In genomic region chr2:126932897-126933641, GRCm38 (mm10) we compare ENCODE assay signal across 8 mouse cellular contexts. TPM values are rescaled to one million over a fixed set of nuclear protein-coding genes. Genes with fewer than 3 reads are reported as not detected.
DNase-seq lines count a peak whose midpoint lies in the region; ATAC-seq lines count a peak whose summit lies in the region.

Gene Sppl2a (minus strand): TSS chr2:126933235.

- H3K9me3 ChIP-seq in forebrain, embryonic 14.5 days (replicated peaks; ENCODE audit: control insufficient read depth, low read length) = no peaks in the 10 kb centered on the region
- no peaks in the 10 kb centered on the region for H3K9me3 ChIP-seq in neural tube, embryonic 15.5 days (replicated peaks)

- no peaks in the 10 kb centered on the region for H3K36me3 ChIP-seq in forebrain, embryonic 14.5 days (ENCODE audit: control insufficient read depth, insufficient read depth, low read length)
- H3K36me3 ChIP-seq in neural tube, embryonic 15.5 days = no peaks in the 10 kb centered on the region

- no peaks in the 10 kb centered on the region for H3K27me3 ChIP-seq in forebrain, embryonic 14.5 days (replicated peaks; ENCODE audit: control insufficient read depth, insufficient read depth, low read length)
- no peaks in the 10 kb centered on the region for H3K27me3 ChIP-seq in neural tube, embryonic 15.5 days (replicated peaks)

- H3K27ac ChIP-seq in forebrain, embryonic 14.5 days (ENCODE audit: low read depth, low read length) = peak within 1 kb of the TSS; percentile 95
- peak within 1 kb of the TSS; percentile 98 for H3K27ac ChIP-seq in neural tube, embryonic 15.5 days (replicated peaks)

- DNase-seq in ES-CJ7 (ENCODE audit: low read depth, low spot score) = peak; percentile 96
- peak; percentile 87 for DNase-seq in cerebellum, adult 11 months
- DNase-seq in forebrain, embryonic 14.5 days (ENCODE audit: low spot score) = peak; percentile 95
- DNase-seq in heart, postnatal 14 days = peak; percentile 91 to 92
- DNase-seq in layer of hippocampus, adult 11-12 months (ENCODE audit: low spot score) = peak; percentile 89
- DNase-seq in lung, adult 18-20 months = peak; percentile 90 to 93
- DNase-seq in testis, postnatal 14 days (ENCODE audit: low spot score) = peak; percentile 94

- H3K4me3 ChIP-seq in forebrain, embryonic 14.5 days (ENCODE audit: low read depth, low read length) = peak within 1 kb of the TSS; percentile 62
- peak within 1 kb of the TSS; percentile 71 for H3K4me3 ChIP-seq in neural tube, embryonic 15.5 days (replicated peaks)

- WGBS in forebrain, embryonic 14.5 days = under 1% methylated on average over 28 of the region's 35 CpGs
- WGBS in neural tube, embryonic 15.5 days = under 1% methylated on average over 32 of the region's 35 CpGs

- ATAC-seq in forebrain, embryonic 14.5 days = peak; percentile 100
- peak; percentile 100 for ATAC-seq in neural tube, embryonic 15.5 days (ENCODE audit: low FRiP score)

- peak within 1 kb of the TSS; percentile 86 for H3K9ac ChIP-seq in forebrain, embryonic 14.5 days (ENCODE audit: low read length)
- H3K9ac ChIP-seq in neural tube, embryonic 15.5 days (replicated peaks) = peak within 1 kb of the TSS; percentile 89

- peak within 1 kb of the TSS; percentile 71 for H3K4me2 ChIP-seq in forebrain, embryonic 14.5 days (ENCODE audit: low read length)
- peak within 1 kb of the TSS; percentile 70 for H3K4me2 ChIP-seq in neural tube, embryonic 15.5 days

- H3K4me1 ChIP-seq in forebrain, embryonic 14.5 days (ENCODE audit: control insufficient read depth, insufficient read depth, low read length) = peaks cover 6% of the 10 kb centered on the region; the same call in 1 of the 2 replicates
- peaks cover 10% of the 10 kb centered on the region for H3K4me1 ChIP-seq in neural tube, embryonic 15.5 days

- intact Hi-C loops in heart, postnatal 14 days (cut with DNase I) = loop anchor here (1.0 to 2.0 kb wide), 4 partner anchors 16 to 76 kb away; partner anchors contain the start of genes Ap4e1 and Trpm7

RNA-seq across cellular contexts. Expression of gene Sppl2a, which starts in this region (rescaled TPM):
- polyA plus RNA-seq in forebrain, embryonic 14.5 days (2014; fragmentation: Nextera tagmentation; extraction: Ambion mirVana) = 54.5 and 59.9 TPM in 2 replicates
- 10 to 100 TPM; 45.3 to 49.5 TPM for total RNA-seq in heart, postnatal 14 days (2021)
- polyA plus RNA-seq in neural tube, embryonic 15.5 days (2015; fragmentation: Nextera tagmentation; extraction: Ambion mirVana) = 30.7 and 44.1 TPM in 2 replicates

Comparison
In these comparisons a context has a peak if more than half of its experiments do, and no peak if none do; other contexts are left out.
1. Peak in every context shown above with its lines: DNase-seq, ATAC-seq, H3K4me3 ChIP-seq and H3K27ac ChIP-seq.